Mouse (Mus musculus) heart, embryonic 15.5 days (tissue): Measurements from ENCODE around the gene Arsg. TPM values are rescaled to one million over a fixed set of nuclear protein-coding genes. Genes with fewer than 3 reads are reported as not detected.

Experiments used
- ATAC-seq: fragments of 200-750 bp; cut with Nextera tagmentation; replicated peaks from 2 replicates; pipeline ENCODE4 v1.8.0; 2017; ENCODE audit warnings: low read depth, moderate TSS enrichment; ENCODE audit not compliant: insufficient number of reproducible peaks, insufficient read depth, low FRiP score
- H3K27ac ChIP-seq: fragments of 300-500 bp; sonication (generic); 2 replicates; pipeline ENCODE4 v1.5.1; 2015; ENCODE audit warnings: mild to moderate bottlenecking, inconsistent platforms
- H3K27me3 ChIP-seq: fragments of 300-500 bp; sonication (generic); 2 replicates; pipeline ENCODE4 v1.6.1; 2015; ENCODE audit warnings: inconsistent platforms
- H3K36me3 ChIP-seq: fragments of 300-500 bp; sonication (generic); 2 replicates; pipeline ENCODE4 v1.6.1; 2015; ENCODE audit warnings: mild to moderate bottlenecking, inconsistent platforms
- H3K4me1 ChIP-seq: fragments of 300-500 bp; sonication (generic); replicated peaks from 2 replicates; pipeline ENCODE4 v1.6.1; 2015; ENCODE audit warnings: inconsistent platforms
- H3K4me2 ChIP-seq: fragments of 300-500 bp; sonication (generic); 2 replicates; pipeline ENCODE4 v1.6.1; 2015; ENCODE audit warnings: inconsistent platforms, mild to moderate bottlenecking, moderate library complexity
- H3K4me3 ChIP-seq: fragments of 300-500 bp; sonication (generic); 2 replicates; pipeline ENCODE4 v1.5.1; 2015; ENCODE audit warnings: mild to moderate bottlenecking, inconsistent platforms
- H3K9ac ChIP-seq: fragments of 300-500 bp; sonication (generic); 2 replicates; pipeline ENCODE4 v1.6.1; 2015; ENCODE audit warnings: mild to moderate bottlenecking, inconsistent platforms
- H3K9me3 ChIP-seq: fragments of 300-500 bp; sonication (generic); replicated peaks from 2 replicates; pipeline ENCODE4 v1.6.1; 2016; ENCODE audit warnings: inconsistent platforms
- WGBS: fragments of 180-500 bp; shearing (Covaris S2); methylation state at CpG from one replicate; pipeline ENCODE4 v1.1.7; 2015; ENCODE audit warnings: mixed read lengths; 5-methylcytosine and 5-hydroxymethylcytosine counted together
- polyA plus RNA-seq: library from polyadenylated mRNA; unstranded; fragments of >200 nt; fragmentation: Nextera tagmentation; extraction: Ambion mirVana; gene quantifications from 2 replicates; pipeline ENCODE4 v1.2.1, GENCODE M21; 2015

Arsg gene
- polyA plus RNA-seq, 1 experiment from 2014 or later: 2.7 TPM

- no peak overlapping the region for H3K4me3 ChIP-seq
- no peaks in the 10 kb centered on the region for H3K9me3 ChIP-seq
- H3K27ac ChIP-seq: no peak overlapping the region
- no peak overlapping the region for H3K9ac ChIP-seq
- no peak overlapping the region for H3K4me2 ChIP-seq
- WGBS: 69% methylated on average over 9 of the region's 9 CpGs
- H3K27me3 ChIP-seq: peaks cover 3% of the 10 kb centered on the region; the same call in 1 of the 2 replicates
- no peak for ATAC-seq
- H3K4me1 ChIP-seq: peaks cover 22% of the 10 kb centered on the region
- no peaks in the 10 kb centered on the region for H3K36me3 ChIP-seq
Measured at GRCm38 (mm10) chr11:109470170-109470569, 3.0 kb upstream of the Arsg start.

GRCm38 (mm10) chr11:109470921-109471861 is 2.0 kb upstream of the Arsg start:
- no peaks in the 10 kb centered on the region for H3K9me3 ChIP-seq
- H3K4me1 ChIP-seq: peaks cover 22% of the 10 kb centered on the region
- WGBS: 34% methylated on average over 15 of the region's 15 CpGs
- ATAC-seq: no peak
- H3K27me3 ChIP-seq: peaks cover 3% of the 10 kb centered on the region; the same call in 1 of the 2 replicates
- H3K4me2 ChIP-seq: peak overlapping the region; percentile 97
- peak overlapping the region; percentile 78; the same call in 1 of the 2 replicates for H3K9ac ChIP-seq
- H3K4me3 ChIP-seq: peak overlapping the region; percentile 86
- H3K36me3 ChIP-seq: no peaks in the 10 kb centered on the region
- peak overlapping the region; percentile 8; the same call in 1 of the 2 replicates for H3K27ac ChIP-seq

DNA sequence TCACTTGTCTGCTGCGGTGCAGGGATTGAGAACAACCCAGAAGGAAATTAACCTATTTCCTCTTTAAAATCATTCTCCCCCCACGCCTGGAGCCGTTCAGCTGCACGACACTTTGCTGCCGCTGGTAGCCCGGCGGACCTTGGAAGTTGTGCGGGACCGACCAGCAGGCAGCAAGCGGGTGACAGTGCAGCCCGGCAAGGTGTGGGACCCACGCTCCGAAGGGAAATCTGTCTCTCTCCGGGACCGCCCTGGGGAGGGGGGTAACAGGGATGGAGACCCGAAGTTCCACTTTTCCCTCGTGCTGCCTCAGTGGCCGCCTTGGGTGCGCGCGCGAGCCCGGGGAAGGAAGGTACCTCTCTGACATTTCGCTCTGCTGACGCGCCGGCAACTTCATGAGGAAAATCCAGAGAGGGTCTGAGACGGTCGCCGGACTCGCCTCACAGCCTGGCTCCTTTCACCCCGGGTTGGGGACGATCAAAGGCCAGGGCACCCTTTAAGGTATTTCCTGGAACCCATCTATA is 943 bp upstream of the Arsg start:
- WGBS: under 1% methylated on average over 33 of the region's 33 CpGs
- H3K27ac ChIP-seq: peak overlapping the region; percentile 86
- H3K4me1 ChIP-seq: peaks cover 22% of the 10 kb centered on the region
- H3K4me2 ChIP-seq: peak overlapping the region; percentile 97
- H3K4me3 ChIP-seq: peak overlapping the region; percentile 86
- peak overlapping the region; percentile 78 for H3K9ac ChIP-seq
- H3K27me3 ChIP-seq: peaks cover 3% of the 10 kb centered on the region; the same call in 1 of the 2 replicates
- no peaks in the 10 kb centered on the region for H3K36me3 ChIP-seq
- no peak for ATAC-seq
- no peaks in the 10 kb centered on the region for H3K9me3 ChIP-seq

DNA sequence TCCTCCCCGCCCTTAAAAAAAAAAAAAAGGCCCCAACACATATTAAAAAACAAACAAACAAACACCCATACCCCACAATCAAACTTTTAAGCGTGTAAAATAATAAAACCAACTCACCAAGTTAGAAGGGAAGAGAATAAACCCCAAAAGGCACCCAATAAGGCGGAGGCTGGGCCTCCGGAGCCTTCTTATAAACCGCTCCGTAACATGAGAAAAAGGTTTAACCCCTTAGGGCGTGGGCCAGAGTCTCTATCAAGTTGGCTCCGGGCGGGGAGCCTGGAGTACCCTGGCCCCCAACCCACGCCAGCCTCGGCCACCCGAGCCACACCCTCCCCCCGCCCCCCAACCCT is 378 bp upstream of the Arsg start:
- no peak for ATAC-seq
- peaks cover 20% of the 10 kb centered on the region for H3K4me1 ChIP-seq
- WGBS: 0% methylated on average over 13 of the region's 13 CpGs
- H3K4me3 ChIP-seq: peak overlapping the region; percentile 86
- H3K4me2 ChIP-seq: peak overlapping the region; percentile 97
- peak overlapping the region; percentile 86 for H3K27ac ChIP-seq
- peak overlapping the region; percentile 78 for H3K9ac ChIP-seq
- H3K36me3 ChIP-seq: no peaks in the 10 kb centered on the region
- no peaks in the 10 kb centered on the region for H3K9me3 ChIP-seq
- H3K27me3 ChIP-seq: peaks cover 3% of the 10 kb centered on the region; the same call in 1 of the 2 replicates

DNA sequence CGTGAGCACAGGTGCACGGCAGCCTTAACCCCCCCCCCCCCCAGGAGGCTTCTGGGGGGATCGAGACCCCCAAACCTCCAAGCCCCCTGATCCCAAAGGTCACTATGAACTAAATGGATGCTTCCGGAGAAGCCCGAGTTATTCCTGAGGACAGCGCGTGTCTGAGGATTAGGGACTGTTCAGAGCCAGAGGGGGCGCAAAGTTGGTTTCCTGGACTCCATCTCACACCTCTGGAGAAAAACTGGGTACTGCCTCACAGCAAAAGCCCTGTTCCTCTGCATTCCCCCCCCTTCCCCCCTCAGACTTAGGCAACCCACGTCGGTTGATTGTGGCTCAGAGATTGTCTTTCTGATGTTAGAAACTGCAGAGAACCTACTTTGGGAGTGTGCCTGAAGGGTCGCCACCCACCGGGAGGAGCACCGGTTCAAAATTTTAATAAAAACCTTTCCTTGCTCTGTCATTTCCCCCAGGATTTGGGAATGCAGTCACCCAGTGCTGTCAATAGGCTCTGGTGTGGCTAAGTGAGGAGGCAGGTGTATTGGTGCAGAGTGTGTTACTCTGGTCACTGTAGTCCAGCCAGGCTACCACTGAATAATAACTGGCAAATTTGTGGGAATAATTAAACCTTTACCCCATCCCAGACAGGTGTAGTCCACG is 1.0 kb downstream of the Arsg start:
- Histone ChIP-seq H3K9ac (peak overlapping the region; percentile 78), H3K4me1 (peaks cover 20% of the 10 kb centered on the region), H3K27me3 (peaks cover 3% of the 10 kb centered on the region; the same call in 1 of the 2 replicates), H3K27ac (peak overlapping the region; percentile 86), H3K9me3 (no peaks in the 10 kb centered on the region), H3K4me2 (peak overlapping the region; percentile 97), H3K36me3 (no peaks in the 10 kb centered on the region), H3K4me3 (peak overlapping the region; percentile 86)
- no peak for ATAC-seq
- WGBS: 15% methylated on average over 14 of the region's 14 CpGs

GRCm38 (mm10) chr11:109474836-109475235 is 1.7 kb downstream of the Arsg start:
- Histone ChIP-seq H3K4me2 (no peak overlapping the region), H3K4me1 (peaks cover 20% of the 10 kb centered on the region), H3K9ac (no peak overlapping the region), H3K27ac (no peak overlapping the region), H3K9me3 (no peaks in the 10 kb centered on the region), H3K4me3 (no peak overlapping the region), H3K27me3 (peaks cover 3% of the 10 kb centered on the region; the same call in 1 of the 2 replicates), H3K36me3 (no peaks in the 10 kb centered on the region)
- WGBS: 86% methylated on average over 13 of the region's 13 CpGs
- no peak for ATAC-seq

DNA sequence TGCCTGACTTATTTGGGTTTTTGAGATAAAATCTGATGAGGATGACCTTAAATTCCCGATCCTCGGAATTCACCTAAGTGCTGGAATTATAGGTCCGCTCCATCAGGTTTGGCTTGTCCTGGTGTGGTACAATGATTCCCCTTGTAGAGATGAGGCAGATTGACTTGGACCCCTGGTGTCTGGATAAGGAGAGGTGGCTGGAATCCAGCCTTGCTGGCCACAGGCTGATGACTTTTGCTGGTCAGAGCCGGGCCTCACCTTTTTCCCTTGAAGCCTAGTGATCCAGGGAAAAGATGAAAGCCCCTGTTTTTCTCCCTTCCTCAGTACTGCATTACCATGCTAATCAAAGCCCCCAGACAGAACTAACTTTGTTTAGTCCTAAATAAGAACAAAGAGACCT is 2.5 kb downstream of the Arsg start:
- Histone ChIP-seq H3K4me1 (peaks cover 20% of the 10 kb centered on the region), H3K36me3 (no peaks in the 10 kb centered on the region), H3K4me2 (no peak overlapping the region), H3K9me3 (no peaks in the 10 kb centered on the region), H3K27ac (no peak overlapping the region), H3K9ac (no peak overlapping the region), H3K27me3 (peaks cover 3% of the 10 kb centered on the region; the same call in 1 of the 2 replicates), H3K4me3 (no peak overlapping the region)
- 80% methylated on average over 4 of the region's 4 CpGs for WGBS
- ATAC-seq: no peak

- no peak for ATAC-seq
- Histone ChIP-seq H3K4me3 (no peak overlapping the region), H3K36me3 (no peaks in the 10 kb centered on the region), H3K9me3 (no peaks in the 10 kb centered on the region), H3K4me1 (peaks cover 16% of the 10 kb centered on the region), H3K9ac (no peak overlapping the region), H3K4me2 (no peak overlapping the region), H3K27ac (no peak overlapping the region), H3K27me3 (peaks cover 3% of the 10 kb centered on the region; the same call in 1 of the 2 replicates)
- 63% methylated on average over 2 of the region's 2 CpGs for WGBS
Measured at GRCm38 (mm10) chr11:109476241-109476640, 3.1 kb downstream of the Arsg start.

- no peak overlapping the region for H3K4me2 ChIP-seq
- no peak overlapping the region for H3K4me3 ChIP-seq
- H3K27ac ChIP-seq: no peak overlapping the region
- no peak for ATAC-seq
- no peak overlapping the region for H3K9ac ChIP-seq
- peaks cover 3% of the 10 kb centered on the region; the same call in 1 of the 2 replicates for H3K27me3 ChIP-seq
- WGBS: 45% methylated on average over 6 of the region's 6 CpGs
- peaks cover 13% of the 10 kb centered on the region for H3K4me1 ChIP-seq
- no peaks in the 10 kb centered on the region for H3K9me3 ChIP-seq
- no peaks in the 10 kb centered on the region for H3K36me3 ChIP-seq
Measured at GRCm38 (mm10) chr11:109476653-109477052, 3.5 kb downstream of the Arsg start.

- Histone ChIP-seq H3K27ac (no peak overlapping the region), H3K27me3 (peaks cover 3% of the 10 kb centered on the region; the same call in 1 of the 2 replicates), H3K4me1 (peaks cover 6% of the 10 kb centered on the region), H3K9ac (no peak overlapping the region), H3K36me3 (no peaks in the 10 kb centered on the region), H3K9me3 (no peaks in the 10 kb centered on the region), H3K4me3 (no peak overlapping the region), H3K4me2 (no peak overlapping the region)
- 46% methylated on average over 16 of the region's 16 CpGs for WGBS
- ATAC-seq: no peak
Measured at GRCm38 (mm10) chr11:109477606-109478380, 4.6 kb downstream of the Arsg start.
